Mouse (Mus musculus): ENCODE measurements at regions not wholly inside any gene's neighbourhood (a gene's known extent, or its start where the extent isn't known, plus 50 kb on each side); places are given as distances from the start of the nearest gene placed in this dataset.

DNA sequence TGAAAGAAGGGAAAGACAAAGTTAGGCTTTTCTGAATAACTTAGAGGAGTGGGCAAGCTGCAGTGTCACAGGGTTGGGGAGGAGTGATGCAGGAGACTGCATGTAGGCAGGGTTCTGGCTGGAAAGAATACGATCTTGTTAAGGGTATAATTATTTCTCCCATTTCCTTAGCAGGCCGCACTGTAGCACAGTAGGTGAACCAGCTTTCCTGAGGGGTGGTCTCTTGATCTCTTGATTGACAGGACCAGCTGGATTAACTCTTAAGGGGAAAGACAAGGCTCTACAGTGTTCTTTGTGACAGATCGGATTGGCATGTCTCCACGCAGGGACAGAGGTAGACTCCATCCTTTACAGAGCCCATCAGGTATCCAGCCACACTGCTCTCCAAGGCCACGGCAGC is 54.5 kb upstream of the Meis1 start:
- peaks cover 18% of the 10 kb centered on the region for H3K4me1 ChIP-seq
- peaks cover 7% of the 10 kb centered on the region; the same call in 1 of the 2 replicates for H3K9me3 ChIP-seq
- H3K4me3 ChIP-seq: no peak overlapping the region
- no peaks in the 10 kb centered on the region for H3K36me3 ChIP-seq (replicated peaks)
- DNase-seq (ENCODE audit: extremely low spot score, low spot score): no peak
- H3K27ac ChIP-seq: peak overlapping the region; percentile 71; the same call in 1 of the 2 replicates
- 30% methylated on average over 5 of the region's 5 CpGs for WGBS
- H3K27me3 ChIP-seq (ENCODE audit: poor library complexity, severe bottlenecking): peaks cover 33% of the 10 kb centered on the region

DNA sequence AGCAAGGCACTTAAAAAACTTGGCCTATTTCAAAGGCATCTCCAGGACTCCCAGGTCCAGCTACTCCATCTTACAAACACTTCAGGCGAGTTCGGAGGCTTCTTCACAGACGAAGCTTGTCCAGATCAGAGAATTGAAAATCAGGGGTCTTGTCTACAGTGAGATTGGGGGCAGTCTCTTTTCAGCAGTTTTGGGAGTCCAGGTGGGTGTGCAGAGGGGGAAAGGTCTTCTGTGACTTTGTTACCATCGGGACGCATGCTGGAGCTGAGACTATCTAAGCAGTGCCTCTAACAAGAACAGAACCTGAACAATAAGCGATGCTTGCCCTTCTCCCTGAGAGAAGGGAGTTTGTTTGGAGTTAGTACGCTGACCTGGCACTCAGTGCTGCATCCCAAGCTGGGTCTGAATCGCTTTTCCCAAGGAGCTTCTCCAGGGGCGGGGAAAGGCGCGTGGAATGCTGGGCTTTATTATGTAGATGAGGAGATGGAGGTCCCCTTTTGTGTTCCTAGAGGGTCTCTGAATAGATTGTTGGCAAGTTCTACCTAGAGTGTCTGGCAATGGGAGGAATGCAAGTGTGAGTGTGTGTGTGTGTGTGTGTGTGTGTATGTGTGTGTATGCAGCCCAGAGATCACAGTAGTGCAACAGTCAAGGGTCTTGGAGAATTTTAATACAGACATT is 55.2 kb upstream of the Meis1 start:
- H3K4me1 ChIP-seq: peaks cover 18% of the 10 kb centered on the region
- DNase-seq (ENCODE audit: extremely low spot score, low spot score): peak; percentile 58

DNA sequence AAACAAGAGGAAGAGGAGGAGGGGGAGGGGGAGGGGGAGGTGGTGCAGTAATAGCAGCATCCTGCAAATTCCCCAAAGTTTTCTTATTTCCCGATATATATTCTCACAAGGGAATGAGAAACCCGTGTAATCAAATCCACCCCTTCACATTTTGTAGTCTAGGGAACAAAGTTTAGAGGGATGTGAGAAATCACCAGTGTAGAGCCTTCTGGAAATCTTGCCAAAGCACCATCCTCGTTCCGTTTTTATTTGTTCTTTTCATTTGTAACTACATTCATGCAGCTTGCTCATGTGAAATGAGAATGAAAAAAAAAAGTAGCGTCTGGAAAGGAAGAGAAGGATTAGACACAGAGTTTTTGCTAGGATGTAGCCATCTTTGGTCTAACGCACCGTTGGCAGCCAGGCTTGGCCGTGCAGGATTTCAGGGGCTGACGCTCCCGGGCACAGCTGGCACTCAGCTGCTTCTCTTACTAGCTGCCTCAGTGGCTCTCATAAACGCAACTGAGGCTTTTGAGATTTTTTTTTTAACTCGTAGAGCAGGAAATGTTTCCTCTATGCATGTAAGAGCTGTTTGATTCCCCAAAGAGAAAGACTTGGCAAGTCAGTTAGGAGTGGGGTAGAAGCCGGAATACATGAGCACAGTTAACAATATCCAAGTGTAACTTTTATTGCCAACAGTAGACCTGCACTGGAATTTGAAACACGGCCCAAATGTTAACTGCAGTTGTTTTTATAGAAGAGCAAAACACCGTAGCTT is 72.5 kb upstream of the Meis1 start:
- no peak overlapping the region for H3K27ac ChIP-seq
- DNase-seq (ENCODE audit: extremely low spot score, low spot score): no peak
- WGBS: 87% methylated on average over 15 of the region's 15 CpGs

More for the DNA sequence above, 55.2 kb upstream of the Meis1 start:
- H3K27me3 ChIP-seq (ENCODE audit: poor library complexity, severe bottlenecking): peaks cover 33% of the 10 kb centered on the region
- WGBS: 26% methylated on average over 11 of the region's 11 CpGs
- H3K27ac ChIP-seq: peak overlapping the region; percentile 71
- no peaks in the 10 kb centered on the region for H3K36me3 ChIP-seq (replicated peaks)
- H3K9me3 ChIP-seq: peaks cover 7% of the 10 kb centered on the region; the same call in 1 of the 2 replicates
- H3K4me3 ChIP-seq: peak overlapping the region; percentile 23

DNA sequence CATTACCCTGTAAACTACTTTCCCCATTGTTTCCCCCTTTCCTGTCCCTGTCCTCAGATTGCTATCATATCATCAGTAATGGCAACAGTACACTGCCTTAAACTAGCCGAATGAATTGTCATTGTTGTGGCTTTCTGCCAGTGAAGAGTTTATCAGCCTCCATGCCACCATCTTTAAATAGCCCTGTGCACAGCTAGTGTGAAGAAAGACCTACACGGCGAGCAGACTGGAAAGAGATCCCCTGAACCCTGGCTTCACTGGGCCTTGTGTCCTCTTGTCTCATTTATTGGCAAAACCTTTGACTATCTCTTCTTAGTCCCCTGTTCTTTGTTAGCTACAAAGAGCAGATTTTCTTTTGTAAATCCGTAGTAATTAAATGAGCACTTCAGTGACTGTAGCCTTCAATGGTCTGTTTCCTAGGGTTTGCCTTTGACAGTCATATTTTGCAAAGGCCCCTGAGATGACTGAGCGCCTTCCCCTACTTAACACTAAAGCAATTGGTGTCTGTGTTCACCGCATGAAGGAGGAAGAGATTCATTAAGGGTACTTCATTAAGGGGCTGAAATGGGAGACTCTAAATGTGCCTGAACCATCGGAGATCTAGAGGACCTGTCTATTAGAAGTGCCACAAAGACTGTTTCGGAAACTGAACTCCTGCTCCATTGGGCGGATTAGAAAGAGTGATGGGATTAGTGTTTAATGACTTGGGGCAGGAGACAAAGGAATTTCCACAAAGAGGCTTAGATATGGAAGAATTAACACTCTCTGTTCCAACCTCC is 74.4 kb upstream of the Meis1 start:
- Histone ChIP-seq H3K9me3 (no peaks in the 10 kb centered on the region), H3K4me1 (peaks cover 24% of the 10 kb centered on the region), H3K27ac (no peak overlapping the region), H3K27me3 (ENCODE audit: poor library complexity, severe bottlenecking) (peaks cover 66% of the 10 kb centered on the region), H3K4me3 (no peak overlapping the region), H3K36me3 (replicated peaks) (no peaks in the 10 kb centered on the region)
- DNase-seq (ENCODE audit: extremely low spot score, low spot score): peak; percentile 38
- 23% methylated on average over 9 of the region's 9 CpGs for WGBS

More for the DNA sequence above, 72.5 kb upstream of the Meis1 start:
- no peak overlapping the region for H3K4me3 ChIP-seq
- no peaks in the 10 kb centered on the region for H3K9me3 ChIP-seq
- H3K4me1 ChIP-seq: peaks cover 24% of the 10 kb centered on the region
- H3K27me3 ChIP-seq (ENCODE audit: poor library complexity, severe bottlenecking): peaks cover 47% of the 10 kb centered on the region
- H3K36me3 ChIP-seq (replicated peaks): no peaks in the 10 kb centered on the region

DNA sequence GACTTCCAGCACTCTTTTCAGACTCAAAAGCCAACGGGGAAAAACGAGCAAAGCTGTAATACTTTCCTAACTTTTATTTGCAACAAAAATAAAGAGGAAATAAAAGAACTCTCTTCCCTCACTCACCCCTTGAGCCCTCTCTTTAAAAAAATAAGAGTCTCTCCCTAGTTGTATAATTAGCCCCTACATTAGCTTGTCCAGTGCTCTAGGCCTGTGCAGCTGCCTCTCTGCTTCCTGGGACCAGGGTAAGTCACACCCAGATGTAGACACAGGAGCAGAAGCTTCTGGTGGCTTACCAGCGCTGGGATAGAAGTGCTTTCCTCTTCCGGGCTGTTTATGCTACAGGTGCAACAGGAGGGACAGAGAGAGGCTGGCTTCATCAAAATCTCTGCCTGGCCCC is 75.0 kb upstream of the Meis1 start:
- Histone ChIP-seq H3K4me3 (no peak overlapping the region), H3K27me3 (ENCODE audit: poor library complexity, severe bottlenecking) (peaks cover 71% of the 10 kb centered on the region), H3K36me3 (replicated peaks) (no peaks in the 10 kb centered on the region), H3K27ac (no peak overlapping the region), H3K4me1 (peaks cover 24% of the 10 kb centered on the region), H3K9me3 (no peaks in the 10 kb centered on the region)
- 19% methylated on average over 4 of the region's 4 CpGs for WGBS
- DNase-seq (ENCODE audit: extremely low spot score, low spot score): no peak

DNA sequence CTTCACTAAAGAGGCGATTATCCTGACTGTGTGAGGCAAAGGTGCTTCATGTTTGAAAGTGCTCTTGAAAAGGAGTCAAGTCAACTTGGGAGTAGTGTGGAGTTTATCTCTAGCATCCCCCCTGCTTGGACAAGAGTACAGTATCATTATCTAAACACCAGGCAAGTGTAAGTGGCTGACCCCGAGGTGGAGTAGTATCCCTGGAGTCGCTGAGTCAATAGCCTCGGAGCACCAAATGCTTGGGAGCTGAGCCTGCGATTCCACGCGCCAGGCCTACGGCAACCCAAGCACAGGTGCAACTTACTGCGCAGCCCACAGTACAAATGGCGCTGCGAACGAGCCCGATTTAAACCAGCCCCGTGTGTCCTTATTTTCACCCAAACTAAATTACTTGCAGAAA is 75.4 kb upstream of the Meis1 start:
- 63% methylated on average over 14 of the region's 14 CpGs for WGBS
- peaks cover 76% of the 10 kb centered on the region for H3K27me3 ChIP-seq (ENCODE audit: poor library complexity, severe bottlenecking)

DNA sequence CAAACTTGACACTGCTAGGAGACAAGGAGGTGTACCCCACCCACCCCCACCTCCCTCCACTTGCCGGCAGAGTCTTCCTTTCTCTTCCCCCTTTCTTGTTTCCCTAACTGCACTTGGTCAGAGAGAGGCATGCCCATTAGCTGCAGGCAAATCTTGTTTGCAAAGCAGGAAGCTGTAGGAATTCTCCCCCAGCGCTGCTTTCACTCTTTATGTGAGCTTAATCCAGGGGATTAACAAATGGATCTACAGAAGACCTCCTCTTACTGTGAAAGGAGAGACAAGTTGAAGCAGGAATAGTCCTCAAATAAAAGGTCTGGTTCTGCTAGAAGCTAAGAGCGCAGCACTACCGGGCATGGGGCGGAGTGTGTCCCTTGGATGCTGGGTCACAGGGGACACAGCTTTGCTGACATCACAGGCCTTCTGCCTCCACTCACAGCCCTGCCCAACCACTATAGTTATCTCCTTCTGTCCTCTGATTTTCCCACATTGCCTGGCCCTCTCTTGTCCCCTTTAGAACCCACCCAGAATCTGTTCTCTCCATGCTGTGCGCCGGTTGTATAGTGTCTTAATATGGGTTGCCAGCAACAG is 84.3 kb upstream of the Meis1 start:
- Histone ChIP-seq H3K36me3 (replicated peaks) (no peaks in the 10 kb centered on the region), H3K9me3 (no peaks in the 10 kb centered on the region), H3K4me3 (no peak overlapping the region), H3K27ac (no peak overlapping the region), H3K4me1 (peaks cover 15% of the 10 kb centered on the region), H3K27me3 (ENCODE audit: poor library complexity, severe bottlenecking) (peaks cover 100% of the 10 kb centered on the region)
- DNase-seq (ENCODE audit: extremely low spot score, low spot score): no peak
- 27% methylated on average over 7 of the region's 7 CpGs for WGBS

More for the DNA sequence above, 75.4 kb upstream of the Meis1 start:
- H3K27ac ChIP-seq: no peak overlapping the region
- H3K4me1 ChIP-seq: peaks cover 24% of the 10 kb centered on the region
- no peak for DNase-seq (ENCODE audit: extremely low spot score, low spot score)
- no peaks in the 10 kb centered on the region for H3K36me3 ChIP-seq (replicated peaks)
- H3K4me3 ChIP-seq: no peak overlapping the region
- no peaks in the 10 kb centered on the region for H3K9me3 ChIP-seq

DNA sequence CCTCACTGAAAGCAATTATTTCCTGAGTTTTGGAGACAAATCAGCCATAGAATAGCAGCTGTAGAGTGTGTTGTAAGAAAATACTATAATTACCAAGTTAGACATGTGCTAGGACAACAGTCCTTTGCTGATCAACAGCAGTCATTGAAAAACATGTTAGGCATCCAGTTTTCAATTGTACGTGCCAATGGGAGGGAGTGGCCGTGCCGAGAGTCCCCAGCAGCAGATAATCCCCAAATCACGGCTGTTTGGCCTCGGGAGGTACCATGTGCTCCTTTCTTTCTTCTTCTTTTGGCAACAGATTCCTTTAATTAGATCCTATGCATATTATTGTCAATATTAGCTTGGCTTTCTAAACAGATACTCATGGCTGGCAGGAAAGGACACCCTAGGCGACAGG is 88.4 kb upstream of the Meis1 start:
- Histone ChIP-seq H3K4me1 (peaks cover 27% of the 10 kb centered on the region), H3K36me3 (replicated peaks) (no peaks in the 10 kb centered on the region), H3K27ac (no peak overlapping the region), H3K9me3 (no peaks in the 10 kb centered on the region), H3K27me3 (ENCODE audit: poor library complexity, severe bottlenecking) (peaks cover 96% of the 10 kb centered on the region), H3K4me3 (no peak overlapping the region)
- DNase-seq (ENCODE audit: extremely low spot score, low spot score): no peak
- WGBS: 44% methylated on average over 6 of the region's 6 CpGs

DNA sequence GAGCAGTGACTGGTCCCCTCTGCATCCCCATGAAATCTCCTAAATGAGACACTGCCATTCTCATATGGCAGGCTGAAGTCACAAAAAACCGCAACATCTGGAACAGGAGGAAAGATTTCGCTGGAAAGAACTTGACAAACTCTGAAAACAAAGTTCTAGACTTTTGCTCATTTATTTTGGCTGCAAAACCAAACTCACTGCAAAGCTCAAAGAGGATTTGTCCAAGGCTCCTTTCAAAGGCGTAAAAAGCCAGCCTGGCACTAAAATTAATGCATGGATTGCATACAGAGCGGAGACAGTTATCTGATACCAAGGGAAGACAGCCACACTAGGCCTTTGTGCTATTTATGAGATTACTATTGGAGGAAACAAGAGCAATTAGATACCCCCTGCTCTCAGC is 90.3 kb upstream of the Meis1 start:
- no peak for DNase-seq (ENCODE audit: extremely low spot score, low spot score)
- 74% methylated on average over 4 of the region's 4 CpGs for WGBS
- Histone ChIP-seq H3K36me3 (replicated peaks) (no peaks in the 10 kb centered on the region), H3K4me3 (no peak overlapping the region), H3K4me1 (peaks cover 19% of the 10 kb centered on the region), H3K9me3 (no peaks in the 10 kb centered on the region), H3K27me3 (ENCODE audit: poor library complexity, severe bottlenecking) (peaks cover 90% of the 10 kb centered on the region), H3K27ac (no peak overlapping the region)

DNA sequence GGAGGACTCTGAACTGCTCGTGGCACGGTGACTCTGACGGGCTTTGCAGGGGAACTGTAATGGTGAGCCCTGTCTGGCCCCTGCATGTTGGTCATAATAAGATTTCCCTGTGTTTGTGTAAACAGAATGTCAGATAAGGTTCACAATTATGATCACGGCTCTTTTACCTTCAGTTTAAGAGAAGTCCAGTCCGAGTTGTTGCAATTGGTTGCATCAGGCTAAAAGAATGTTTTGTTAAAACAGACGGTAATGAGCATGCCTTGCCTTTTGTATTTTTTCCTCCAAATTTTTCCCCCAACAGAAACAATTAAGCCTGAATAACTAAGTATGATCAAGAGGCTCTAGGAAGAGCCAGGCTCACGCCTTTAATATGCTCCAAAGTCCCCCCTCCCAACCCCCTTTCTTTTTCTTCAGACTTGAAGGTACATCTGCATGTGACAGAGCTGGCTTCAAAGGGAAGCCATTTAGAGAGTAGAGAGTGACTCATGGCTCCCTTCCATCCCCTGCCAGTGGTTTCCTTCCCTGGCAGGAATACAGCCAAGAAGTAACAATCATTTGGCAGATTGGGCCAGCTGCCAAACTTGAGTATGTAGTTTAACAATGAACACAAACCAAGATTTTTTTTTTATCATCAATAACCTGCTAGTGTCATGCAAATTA is 93.3 kb upstream of the Meis1 start:
- Histone ChIP-seq H3K36me3 (replicated peaks) (no peaks in the 10 kb centered on the region), H3K27ac (no peak overlapping the region), H3K4me3 (no peak overlapping the region), H3K9me3 (no peaks in the 10 kb centered on the region), H3K27me3 (ENCODE audit: poor library complexity, severe bottlenecking) (peaks cover 85% of the 10 kb centered on the region), H3K4me1 (peaks cover 19% of the 10 kb centered on the region)
- DNase-seq (ENCODE audit: extremely low spot score, low spot score): no peak
- 60% methylated on average over 7 of the region's 7 CpGs for WGBS

DNA sequence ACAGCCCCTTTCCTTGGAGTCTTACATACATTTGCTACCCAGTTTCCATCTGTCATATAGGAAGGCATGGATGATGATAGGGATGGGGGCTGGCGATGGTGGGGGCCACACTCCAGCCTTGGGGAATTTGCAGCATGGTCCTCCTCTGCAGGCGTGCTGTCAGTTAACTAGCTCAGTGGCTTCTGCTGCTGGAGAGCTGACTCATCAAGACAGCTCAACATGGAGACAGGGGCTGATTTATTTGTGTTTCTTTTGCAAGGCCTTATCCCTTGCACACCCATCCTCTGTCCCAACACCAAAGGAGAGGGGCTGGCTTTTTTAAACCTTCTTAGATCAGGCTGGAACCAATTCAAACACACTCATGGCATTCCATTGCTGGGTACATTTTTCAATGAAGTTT is 98.3 kb upstream of the Meis1 start:
- no peak overlapping the region for H3K4me3 ChIP-seq
- H3K9me3 ChIP-seq: no peaks in the 10 kb centered on the region
- H3K36me3 ChIP-seq (replicated peaks): no peaks in the 10 kb centered on the region
- peaks cover 88% of the 10 kb centered on the region for H3K27me3 ChIP-seq (ENCODE audit: poor library complexity, severe bottlenecking)
- H3K27ac ChIP-seq: no peak overlapping the region
- 91% methylated on average over 2 of the region's 2 CpGs for WGBS
- DNase-seq (ENCODE audit: extremely low spot score, low spot score): no peak
- H3K4me1 ChIP-seq: peaks cover 13% of the 10 kb centered on the region

DNA sequence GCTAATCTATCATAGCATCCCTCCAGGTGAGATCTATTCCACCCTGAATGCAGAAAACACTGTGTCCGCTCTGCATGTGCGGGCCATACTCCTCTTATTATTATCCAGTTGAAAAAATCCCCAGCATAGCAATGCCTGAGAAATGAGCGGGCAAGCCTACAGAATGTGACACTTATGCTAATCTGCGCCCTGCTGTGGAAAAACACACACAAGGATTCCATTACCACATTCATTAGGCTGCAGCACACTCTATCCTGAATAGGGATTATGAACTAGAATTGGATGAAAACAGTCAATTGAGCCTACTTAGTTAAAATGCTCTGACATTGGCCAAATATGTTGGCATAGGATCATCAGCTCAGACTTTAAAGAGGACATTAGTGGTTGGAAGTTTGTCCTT is 99.5 kb upstream of the Meis1 start:
- Histone ChIP-seq H3K9me3 (no peaks in the 10 kb centered on the region), H3K4me3 (no peak overlapping the region), H3K4me1 (peaks cover 12% of the 10 kb centered on the region), H3K27ac (no peak overlapping the region), H3K27me3 (ENCODE audit: poor library complexity, severe bottlenecking) (peaks cover 87% of the 10 kb centered on the region), H3K36me3 (replicated peaks) (no peaks in the 10 kb centered on the region)
- DNase-seq (ENCODE audit: extremely low spot score, low spot score): no peak
- 66% methylated on average over 4 of the region's 4 CpGs for WGBS

Measured in forebrain, embryonic 10.5 days (tissue).